Mouse (Mus musculus): ENCODE measurements at regions not wholly inside any gene's neighbourhood (a gene's known extent, or its start where the extent isn't known, plus 50 kb on each side); places are given as distances from the start of the nearest gene placed in this dataset.
"Not testable (repeated sequence)": the region's sequence is repeated elsewhere in the genome, so short reads cannot be mapped to it uniquely, and the experiment has no call there.

GRCm38 (mm10) chr17:35758769-35759168, 54.3 kb upstream of the Ddr1 start:
- peak; percentile 64 for DNase-seq (ENCODE audit: low read depth)

- DNase-seq (ENCODE audit: low read depth) = no peak
Measured at GRCm38 (mm10) chr17:35759740-35760139, 55.3 kb upstream of the Ddr1 start.

GRCm38 (mm10) chr17:35762614-35763013, 58.2 kb upstream of the Ddr1 start:
- no peak for DNase-seq (ENCODE audit: low read depth)

- no peak for DNase-seq (ENCODE audit: low read depth)
Measured at GRCm38 (mm10) chr17:35763101-35763500, 58.4 kb upstream of the Ier3 start.

- no peak for DNase-seq (ENCODE audit: low read depth)
Measured at GRCm38 (mm10) chr17:35763866-35764265, 57.6 kb upstream of the Ier3 start.

GRCm38 (mm10) chr17:35766406-35766805, 55.1 kb upstream of the Ier3 start:
- no peak for DNase-seq (ENCODE audit: low read depth)

GRCm38 (mm10) chr17:35769175-35769960, 52.1 kb upstream of the Ier3 start:
- DNase-seq (ENCODE audit: low read depth) = no peak

GRCm38 (mm10) chr17:35769961-35770276, 51.6 kb upstream of the Ier3 start:
- not testable (repeated sequence) for DNase-seq (ENCODE audit: low read depth)

- no peak for DNase-seq (ENCODE audit: low read depth)
Measured at GRCm38 (mm10) chr17:35770599-35770998, 50.9 kb upstream of the Ier3 start.

- no peak for DNase-seq (ENCODE audit: low read depth)
Measured at GRCm38 (mm10) chr17:35771656-35772405, 49.7 kb upstream of the Ier3 start.

All from c-Kit-positive CD71-positive TER-119-negative erythroid progenitor cells, embryonic 14.5 days (primary cell).